Mouse (Mus musculus) limb, embryonic 12.5 days (tissue): ENCODE data around the gene Pth. TPM values are rescaled to one million over a fixed set of nuclear protein-coding genes. Genes with fewer than 3 reads are reported as not detected.

Experiments used
- polyA plus RNA-seq: library from polyadenylated mRNA; unstranded; fragments of >200 nt; fragmentation: Nextera tagmentation; extraction: Ambion mirVana; gene quantifications from 2 replicates; pipeline ENCODE4 v1.2.1, GENCODE M21; 2016

Pth gene
- polyA plus RNA-seq, 1 experiment from 2014 or later, result not detected

Other genes starting within 250 kb of the Pth start
- 7.4 and 7.9 TPM in 2 replicates for gene Arntl, start 181.1 kb downstream of the Pth start, polyA plus RNA-seq
- 26.2 and 28.3 TPM in 2 replicates for gene Btbd10, start 19.2 kb downstream of the Pth start, polyA plus RNA-seq
- gene Far1, start 125.3 kb upstream of the Pth start, polyA plus RNA-seq, result 81.7 and 85.4 TPM in 2 replicates